Mouse (Mus musculus) right cerebral cortex, postnatal 4 days (tissue): ENCODE data around the gene Anxa8.

Experiments used
- DNase-seq: peaks from one replicate; pipeline ENCODE4 v3.0.0-alpha.2; 2022

Anxa8 gene

GRCm38 (mm10) chr14:34085731-34086130, at the start of gene Anxa8:
Gene Anxa8 (plus strand): TSS chr14:34085981.
- DNase-seq = no peak

GRCm38 (mm10) chr14:34041241-34041640, 44.5 kb upstream of the Anxa8 start:
- DNase-seq = no peak

GRCm38 (mm10) chr14:34043341-34043740, 42.4 kb upstream of the Anxa8 start:
- no peak for DNase-seq

GRCm38 (mm10) chr14:34050101-34050779, 35.5 kb upstream of the Anxa8 start:
- peak; percentile 6 for DNase-seq

GRCm38 (mm10) chr14:34052516-34052915, 33.3 kb upstream of the Anxa8 start, which contains the start of gene Antxrl:
Gene Antxrl (plus strand): TSS chr14:34052707.
- no peak for DNase-seq

GRCm38 (mm10) chr14:34071665-34072064, 14.1 kb upstream of the Anxa8 start:
- DNase-seq = no peak

GRCm38 (mm10) chr14:34075346-34075745, 10.4 kb upstream of the Anxa8 start:
- no peak for DNase-seq

- no peak for DNase-seq
Measured at GRCm38 (mm10) chr14:34077222-34077621, 8.6 kb upstream of the Anxa8 start.

- DNase-seq = no peak
Measured at GRCm38 (mm10) chr14:34078293-34078692, 7.5 kb upstream of the Anxa8 start.

- DNase-seq = peak; percentile 82
Measured at GRCm38 (mm10) chr14:34080321-34080997, 5.3 kb upstream of the Anxa8 start.

GRCm38 (mm10) chr14:34086806-34087205, 1.0 kb downstream of the Anxa8 start:
- DNase-seq = no peak

GRCm38 (mm10) chr14:34087856-34088398, 2.1 kb downstream of the Anxa8 start:
- no peak for DNase-seq

- no peak for DNase-seq
Measured at GRCm38 (mm10) chr14:34089796-34090195, 4.0 kb downstream of the Anxa8 start.

GRCm38 (mm10) chr14:34091475-34091874, 5.7 kb downstream of the Anxa8 start:
- DNase-seq = no peak

- DNase-seq = no peak
Measured at GRCm38 (mm10) chr14:34092856-34093255, 7.1 kb downstream of the Anxa8 start.

- no peak for DNase-seq
Measured at GRCm38 (mm10) chr14:34096161-34096560, 10.4 kb downstream of the Anxa8 start.

GRCm38 (mm10) chr14:34102601-34103000, 16.8 kb downstream of the Anxa8 start, which contains the start of gene A630023A22Rik:
Gene A630023A22Rik (minus strand): TSS chr14:34102754.
- no peak for DNase-seq

GRCm38 (mm10) chr14:34103855-34104254, 18.1 kb downstream of the Anxa8 start:
- DNase-seq = no peak

- DNase-seq = peak; percentile 49
Measured at GRCm38 (mm10) chr14:34104892-34105291, 19.1 kb downstream of the Anxa8 start.

- peak; percentile 35 for DNase-seq
Measured at GRCm38 (mm10) chr14:34106389-34107062, 20.7 kb downstream of the Anxa8 start.

GRCm38 (mm10) chr14:34107594-34107993, 21.8 kb downstream of the Anxa8 start:
- DNase-seq = no peak

GRCm38 (mm10) chr14:34114311-34114710, 28.5 kb downstream of the Anxa8 start:
- no peak for DNase-seq

GRCm38 (mm10) chr14:34119046-34119723, 33.4 kb downstream of the Anxa8 start:
- no peak for DNase-seq
